Mouse (Mus musculus) CH12.LX (cell line): Measurements from ENCODE around the gene Mon2. TPM values are rescaled to one million over a fixed set of nuclear protein-coding genes. Genes with fewer than 3 reads are reported as not detected.

ENCODE experiments used
- DNase-seq: peaks from one replicate; pipeline ENCODE4 v3.0.0-alpha.2; 2013; ENCODE audit errors: extremely low read depth
- H3K27ac ChIP-seq: 2 replicates; pipeline ENCODE4 v1.5.1; 2012; ENCODE audit warnings: low read depth, mild to moderate bottlenecking, control low read depth, moderate library complexity; ENCODE audit not compliant: insufficient read depth
- H3K27me3 ChIP-seq: replicated peaks from 2 replicates; pipeline ENCODE3; 2012; ENCODE audit warnings: inconsistent platforms
- H3K36me3 ChIP-seq, 2 experiments: replicated peaks in 1 of 2; 2 replicates each; pipeline versions ENCODE3 to v1.6.1; 2012; ENCODE audit warnings: inconsistent platforms in 1 of 2, low read length in 1 of 2, mild to moderate bottlenecking in 1 of 2, mixed read lengths in 1 of 2, moderate library complexity in 1 of 2; ENCODE audit not compliant: control insufficient read depth in 1 of 2, insufficient read depth in 1 of 2
- H3K4me1 ChIP-seq, 2 experiments: 2 replicates each; pipeline ENCODE4 v1.6.1; 2012; ENCODE audit warnings: inconsistent platforms in 1 of 2, moderate library complexity in 1 of 2; ENCODE audit not compliant: insufficient read depth in 2 of 2, control insufficient read depth in 1 of 2
- H3K4me2 ChIP-seq: 2 replicates; pipeline ENCODE4 v1.6.1; 2012; ENCODE audit warnings: low read depth, mild to moderate bottlenecking, control low read depth; ENCODE audit not compliant: poor library complexity, insufficient read depth, severe bottlenecking
- H3K4me3 ChIP-seq, 3 experiments: fragments of 150-350 bp in 1 of 3; sonication (generic) in 1 of 3; replicated peaks in 1 of 3; 2 replicates each; pipeline versions ENCODE3 to v1.5.1; 2011 to 2012; ENCODE audit warnings: low read depth in 2 of 3, low read length in 2 of 3, mild to moderate bottlenecking in 2 of 3, moderate library complexity in 2 of 3, control low read depth in 1 of 3, improper control_type of control experiment in 1 of 3, inconsistent platforms in 1 of 3, mixed read lengths in 1 of 3; ENCODE audit not compliant: poor library complexity in 1 of 3
- H3K79me2 ChIP-seq: replicated peaks from 2 replicates; pipeline ENCODE4 v1.6.1; 2012; ENCODE audit warnings: mild to moderate bottlenecking, moderate library complexity; ENCODE audit not compliant: control insufficient read depth, poor library complexity, insufficient read depth, severe bottlenecking; ENCODE audit errors: extremely low read depth
- H3K9ac ChIP-seq: 2 replicates; pipeline ENCODE4 v1.6.1; 2012; ENCODE audit warnings: low read depth, mild to moderate bottlenecking, control low read depth, moderate library complexity; ENCODE audit not compliant: insufficient read depth
- H3K9me3 ChIP-seq: replicated peaks from 2 replicates; pipeline ENCODE3; 2012; ENCODE audit warnings: low read length, inconsistent platforms, mixed read lengths
- BHLHE40 ChIP-seq: IDR thresholded peaks from 2 replicates; pipeline ENCODE4 v1.6.1; 2011; ENCODE audit warnings: mild to moderate bottlenecking, low read depth, low read length, improper control_type of control experiment
- CHD1 ChIP-seq: IDR thresholded peaks from 2 replicates; pipeline ENCODE4 v1.6.1; 2012; ENCODE audit warnings: low read depth, low read length, improper control_type of control experiment, inconsistent platforms
- CHD2 ChIP-seq: IDR thresholded peaks from 2 replicates; pipeline ENCODE4 v1.6.1; 2011; ENCODE audit warnings: low read length, improper control_type of control experiment
- CTCF ChIP-seq, 2 experiments: IDR thresholded peaks in 1 of 2; conservative IDR thresholded peaks in 1 of 2; 2 replicates each; pipeline ENCODE4 v1.5.1; 2011 to 2012; ENCODE audit warnings: low read depth in 2 of 2, low read length in 2 of 2, improper control_type of control experiment in 1 of 2, inconsistent platforms in 1 of 2, mild to moderate bottlenecking in 1 of 2, moderate library complexity in 1 of 2
- E2F4 ChIP-seq: IDR thresholded peaks from 2 replicates; pipeline ENCODE4 v1.6.1; 2011; ENCODE audit warnings: low read depth, low read length, improper control_type of control experiment; ENCODE audit not compliant: insufficient replicate concordance
- ELF1 ChIP-seq: IDR thresholded peaks from 2 replicates; pipeline ENCODE4 v1.6.1; 2014; ENCODE audit warnings: low read depth, mild to moderate bottlenecking, inconsistent platforms, low read length, improper control_type of control experiment
- EP300 ChIP-seq: IDR thresholded peaks from 2 replicates; pipeline ENCODE4 v1.6.1; 2011; ENCODE audit warnings: low read length, improper control_type of control experiment
- ETS1 ChIP-seq: conservative IDR thresholded peaks from 2 replicates; pipeline ENCODE4 v1.6.1; 2012; ENCODE audit warnings: low read depth, mild to moderate bottlenecking, inconsistent platforms, low read length, improper control_type of control experiment, moderate library complexity
- GABPA ChIP-seq: IDR thresholded peaks from 2 replicates; pipeline ENCODE4 v1.6.1; 2012; ENCODE audit warnings: low read depth, low read length, improper control_type of control experiment, inconsistent platforms; ENCODE audit not compliant: insufficient replicate concordance
- HCFC1 ChIP-seq: IDR thresholded peaks from 2 replicates; pipeline ENCODE4 v1.6.1; 2012; ENCODE audit warnings: low read depth, mild to moderate bottlenecking, inconsistent platforms, low read length, improper control_type of control experiment
- IRF4 ChIP-seq: IDR thresholded peaks from 2 replicates; pipeline ENCODE4 v1.6.1; 2014; ENCODE audit warnings: low read depth, mild to moderate bottlenecking, inconsistent platforms, low read length, improper control_type of control experiment
- JUN ChIP-seq: IDR thresholded peaks from 2 replicates; pipeline ENCODE4 v1.6.1; 2011; ENCODE audit warnings: low read depth, mild to moderate bottlenecking, low read length, improper control_type of control experiment, moderate library complexity; ENCODE audit not compliant: insufficient read depth
- KAT2A ChIP-seq: IDR thresholded peaks from 2 replicates; pipeline ENCODE4 v1.6.1; 2012; ENCODE audit warnings: low read length, improper control_type of control experiment, inconsistent platforms; ENCODE audit not compliant: insufficient replicate concordance
- MAFK ChIP-seq: IDR thresholded peaks from 2 replicates; pipeline ENCODE4 v1.6.1; 2011; ENCODE audit warnings: low read length, improper control_type of control experiment; ENCODE audit not compliant: insufficient replicate concordance
- MAX ChIP-seq: IDR thresholded peaks from 2 replicates; pipeline ENCODE4 v1.6.1; 2011; ENCODE audit warnings: low read length, improper control_type of control experiment
- MAZ ChIP-seq: IDR thresholded peaks from 2 replicates; pipeline ENCODE4 v1.6.1; 2012; ENCODE audit warnings: low read depth, mild to moderate bottlenecking, inconsistent platforms, low read length, improper control_type of control experiment, moderate library complexity
- MEF2A ChIP-seq: IDR thresholded peaks from 2 replicates; pipeline ENCODE4 v1.6.1; 2014; ENCODE audit warnings: low read depth, mild to moderate bottlenecking, inconsistent platforms, low read length, improper control_type of control experiment, borderline replicate concordance
- MXI1 ChIP-seq: IDR thresholded peaks from 2 replicates; pipeline ENCODE4 v1.6.1; 2011; ENCODE audit warnings: mild to moderate bottlenecking, low read depth, low read length, improper control_type of control experiment
- MYC ChIP-seq: IDR thresholded peaks from 2 replicates; pipeline ENCODE4 v1.6.1; 2011; ENCODE audit warnings: low read depth, mild to moderate bottlenecking, improper control_type of control experiment, low read length
- NELFE ChIP-seq: IDR thresholded peaks from 2 replicates; pipeline ENCODE4 v1.6.1; 2011; ENCODE audit warnings: low read depth, low read length, improper control_type of control experiment
- NRF1 ChIP-seq: IDR thresholded peaks from 2 replicates; pipeline ENCODE4 v1.6.1; 2014; ENCODE audit warnings: low read depth, mild to moderate bottlenecking, inconsistent platforms, low read length, improper control_type of control experiment, moderate library complexity
- PAX5 ChIP-seq: IDR thresholded peaks from 2 replicates; pipeline ENCODE4 v1.6.1; 2012; ENCODE audit warnings: low read length, inconsistent platforms, mixed read lengths
- POLR2A ChIP-seq: IDR thresholded peaks from 2 replicates; pipeline ENCODE4 v1.6.1; 2011; ENCODE audit warnings: low read depth, mild to moderate bottlenecking, improper control_type of control experiment, low read length
- POLR2AphosphoS2 ChIP-seq: IDR thresholded peaks from 2 replicates; pipeline ENCODE4 v1.6.1; 2011; ENCODE audit warnings: low read depth, low read length, improper control_type of control experiment
- RAD21 ChIP-seq: IDR thresholded peaks from 2 replicates; pipeline ENCODE4 v1.6.1; 2011; ENCODE audit warnings: low read depth, mild to moderate bottlenecking, low read length, improper control_type of control experiment, moderate library complexity
- RCOR1 ChIP-seq: conservative IDR thresholded peaks from 2 replicates; pipeline ENCODE4 v1.6.1; 2012; ENCODE audit warnings: low read depth, mild to moderate bottlenecking, inconsistent platforms, low read length, improper control_type of control experiment
- SIN3A ChIP-seq: IDR thresholded peaks from 2 replicates; pipeline ENCODE4 v1.6.1; 2012; ENCODE audit warnings: low read length, improper control_type of control experiment, inconsistent platforms
- SMC3 ChIP-seq: IDR thresholded peaks from 2 replicates; pipeline ENCODE4 v1.6.1; 2011; ENCODE audit warnings: low read depth, low read length, improper control_type of control experiment
- TBP ChIP-seq: conservative IDR thresholded peaks from 2 replicates; pipeline ENCODE4 v1.6.1; 2011; ENCODE audit warnings: low read depth, low read length, improper control_type of control experiment
- TCF12 ChIP-seq: IDR thresholded peaks from 2 replicates; pipeline ENCODE4 v1.6.1; 2014; ENCODE audit warnings: low read depth, mild to moderate bottlenecking, inconsistent platforms, low read length, improper control_type of control experiment
- UBTF ChIP-seq: IDR thresholded peaks from 2 replicates; pipeline ENCODE4 v1.6.1; 2012; ENCODE audit warnings: low read depth, mild to moderate bottlenecking, inconsistent platforms, low read length, improper control_type of control experiment, moderate library complexity
- USF1 ChIP-seq: IDR thresholded peaks from 2 replicates; pipeline ENCODE4 v1.6.1; 2014; ENCODE audit warnings: low read depth, mild to moderate bottlenecking, inconsistent platforms, low read length, improper control_type of control experiment
- USF2 ChIP-seq: conservative IDR thresholded peaks from 2 replicates; pipeline ENCODE4 v1.6.1; 2011; ENCODE audit warnings: low read depth, low read length, improper control_type of control experiment
- ZC3H11A ChIP-seq: IDR thresholded peaks from 2 replicates; pipeline ENCODE4 v1.6.1; 2012; ENCODE audit warnings: low read depth, mild to moderate bottlenecking, inconsistent platforms, low read length, improper control_type of control experiment
- ZKSCAN1 ChIP-seq: IDR thresholded peaks from 2 replicates; pipeline ENCODE4 v1.6.1; 2012; ENCODE audit warnings: low read depth, inconsistent platforms, low read length, improper control_type of control experiment, borderline replicate concordance
- ZMIZ1 ChIP-seq: IDR thresholded peaks from 2 replicates; pipeline ENCODE4 v1.6.1; 2012; ENCODE audit warnings: low read depth, mild to moderate bottlenecking, inconsistent platforms, low read length, improper control_type of control experiment
- ZNF384 ChIP-seq: IDR thresholded peaks from 2 replicates; pipeline ENCODE4 v1.6.1; 2012; ENCODE audit warnings: low read depth, low read length, improper control_type of control experiment, inconsistent platforms
- dilution Hi-C: fragments of 300-500 bp; cut with MboI; formaldehyde crosslinking; loops from 2 replicates; pipeline ENCODE4 v1.14.3; 2020; ENCODE audit warnings: low sequenced_read_pairs; ENCODE audit not compliant: extremely low pct_unique_long_range_greater_than_20kb, extremely low pct_ligation_motif_present
- in situ Hi-C: fragments of 300-500 bp; cut with MboI; formaldehyde crosslinking; loops from 3 replicates; pipeline ENCODE4 v1.14.3; 2019; ENCODE audit warnings: low sequenced_read_pairs, low pct_ligation_motif_present, low pct_unique_long_range_greater_than_20kb, mixed read lengths
- polyA plus RNA-seq: library from polyadenylated mRNA; unstranded; fragments of >175 nt; gene quantifications from 2 replicates; pipeline ENCODE4 v1.2.1, GENCODE M21; 2012; ENCODE audit warnings: low read depth; ENCODE audit not compliant: insufficient read length
- total RNA-seq, 2 experiments: library from RNA; depleted of rRNA; stranded (reverse); fragments of 300-350 nt in 1 of 2; fragments of >200 nt in 1 of 2; gene quantifications; 2 replicates each; pipeline ENCODE4 v1.2.3; 2012 to 2014

Gene Mon2
- total and polyA plus RNA-seq, 3 experiments, result 18.6 to 31.0 (median 28.8) TPM

- Histone ChIP-seq H3K27ac (no peak overlapping the region), H3K4me3 (no peak overlapping the region), H3K4me1 (no peaks in the 10 kb centered on the region), H3K79me2 (no peaks in the 10 kb centered on the region), H3K9me3 (no peaks in the 10 kb centered on the region), H3K27me3 (no peaks in the 10 kb centered on the region), H3K9ac (no peak overlapping the region), H3K36me3 (peaks cover 30 to 78% of the 10 kb centered on the region in 2 experiments), H3K4me2 (no peak overlapping the region)
- dilution Hi-C loops (no loop called here), in situ Hi-C loops (loop anchor here (10.0 kb wide), 1 partner anchor 451 kb away; no protein-coding TSS in a partner anchor)
- DNase-seq, result peak; percentile 63
- no peak for TF ChIP-seq NELFE
- TF ChIP-seq ELF1, result no peak
- TF ChIP-seq UBTF, result no peak
- no peak for TF ChIP-seq TCF12
- peak; percentile 85 for TF ChIP-seq RAD21
- TF ChIP-seq MAX, result no peak
- TF ChIP-seq E2F4, result 0 out of 2 replicates have a peak, but pooled peaks have one; percentile 52
- TF ChIP-seq POLR2A, result no peak
- TF ChIP-seq ZKSCAN1, result peak; percentile 96
- TF ChIP-seq CTCF (conservative IDR thresholded peaks at IDR 0.05 in 1 of 2, IDR thresholded peaks at IDR 0.05 in 1 of 2; ENCODE audit: low read depth in 2 of 2, low read length in 2 of 2), result peak; percentile 50 to 95
- TF ChIP-seq BHLHE40, result 0 out of 2 replicates have a peak, but pooled peaks have one; percentile 17
- TF ChIP-seq KAT2A, result no peak
- TF ChIP-seq MAZ, result 0 out of 2 replicates have a peak, but pooled peaks have one; percentile 21
- peak; percentile 58; the same call in 1 of the 2 replicates for TF ChIP-seq ZC3H11A
- TF ChIP-seq CHD1, result no peak
- no peak for TF ChIP-seq ZMIZ1
- no peak for TF ChIP-seq ETS1
- no peak for TF ChIP-seq TBP
- TF ChIP-seq GABPA, result no peak
- no peak for TF ChIP-seq USF2
- no peak for TF ChIP-seq RCOR1
- peak; percentile 34; the same call in 1 of the 2 replicates for TF ChIP-seq IRF4
- TF ChIP-seq SMC3, result peak; percentile 91
- 0 out of 2 replicates have a peak, but pooled peaks have one; percentile 14 for TF ChIP-seq JUN
- TF ChIP-seq ZNF384, result peak; percentile 98
- TF ChIP-seq EP300, result peak; percentile 44
- TF ChIP-seq MXI1, result no peak
- TF ChIP-seq MEF2A, result peak; percentile 20; the same call in 1 of the 2 replicates
- no peak for TF ChIP-seq USF1
- TF ChIP-seq SIN3A, result peak; percentile 63; the same call in 1 of the 2 replicates
- TF ChIP-seq PAX5, result no peak
- no peak for TF ChIP-seq CHD2
- peak; percentile 43; the same call in 1 of the 2 replicates for TF ChIP-seq HCFC1
- TF ChIP-seq MAFK, result peak; percentile 67; the same call in 1 of the 2 replicates
- no peak for TF ChIP-seq NRF1
- TF ChIP-seq POLR2AphosphoS2, result no peak
- TF ChIP-seq MYC, result peak; percentile 42; the same call in 1 of the 2 replicates
Measured at GRCm38 (mm10) chr10:123005237-123006185, 70.8 kb downstream of the Mon2 start.
